Mouse (Mus musculus) heart, postnatal 4 days (tissue): Measurements from ENCODE around the gene Kctd6. TPM values are rescaled to one million over a fixed set of nuclear protein-coding genes. Genes with fewer than 3 reads are reported as not detected.

Experiments used
- DNase-seq: peaks from one replicate; pipeline ENCODE4 v3.0.0; 2021
- total RNA-seq, 2 experiments: library from RNA; stranded (reverse); gene quantifications; 2 replicates each; pipeline ENCODE4 v1.2.3; 2021

Gene Kctd6
- total RNA-seq, result 10 to 100 TPM; 13.2 to 14.1 TPM

DNA sequence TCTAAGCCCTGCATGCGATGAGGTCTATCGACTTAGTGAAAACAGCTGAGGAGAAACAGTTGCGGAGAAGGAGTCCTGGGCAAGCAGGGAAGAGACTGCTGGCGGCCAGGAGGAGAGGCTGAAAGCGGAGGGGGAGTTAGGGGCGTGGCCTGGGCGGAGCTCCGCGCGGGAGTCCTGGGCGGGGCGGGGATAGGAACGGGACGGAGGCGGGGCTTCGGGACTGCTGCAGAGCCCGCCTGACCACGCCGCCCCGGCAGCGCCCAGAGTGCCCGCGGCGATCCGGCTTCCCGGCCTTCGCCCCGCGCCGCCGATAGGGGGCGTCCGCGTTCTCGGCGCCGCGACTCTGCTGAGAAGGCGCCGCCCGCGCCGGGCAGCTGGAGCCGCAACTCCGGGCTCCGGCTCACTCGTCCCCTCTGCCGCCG, at the start of gene Kctd6:
Gene Kctd6, plus strand, starts transcription at position 338 of the 422 bp plus-strand sequence.
- DNase-seq, result peak; percentile 100

DNA sequence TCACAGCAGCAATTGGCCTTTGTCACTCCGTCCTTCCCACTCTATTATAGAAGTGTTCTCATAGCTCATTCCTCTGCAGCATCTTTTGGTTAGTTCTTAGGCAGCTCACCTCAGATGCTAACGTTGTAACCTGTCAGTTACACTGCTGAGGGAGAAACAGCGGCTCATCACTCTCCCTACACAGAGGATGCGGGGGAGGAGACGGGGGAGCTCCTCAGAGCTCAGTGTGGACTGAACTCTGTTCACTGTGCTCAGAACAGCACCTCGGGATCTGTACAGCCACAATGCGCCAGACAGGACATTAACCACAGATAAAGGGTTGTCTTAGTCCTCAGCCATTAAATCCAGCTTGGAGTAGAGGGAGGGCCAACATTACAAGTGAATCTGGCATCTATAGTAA, 49.5 kb upstream of the Kctd6 start:
- no peak for DNase-seq

DNA sequence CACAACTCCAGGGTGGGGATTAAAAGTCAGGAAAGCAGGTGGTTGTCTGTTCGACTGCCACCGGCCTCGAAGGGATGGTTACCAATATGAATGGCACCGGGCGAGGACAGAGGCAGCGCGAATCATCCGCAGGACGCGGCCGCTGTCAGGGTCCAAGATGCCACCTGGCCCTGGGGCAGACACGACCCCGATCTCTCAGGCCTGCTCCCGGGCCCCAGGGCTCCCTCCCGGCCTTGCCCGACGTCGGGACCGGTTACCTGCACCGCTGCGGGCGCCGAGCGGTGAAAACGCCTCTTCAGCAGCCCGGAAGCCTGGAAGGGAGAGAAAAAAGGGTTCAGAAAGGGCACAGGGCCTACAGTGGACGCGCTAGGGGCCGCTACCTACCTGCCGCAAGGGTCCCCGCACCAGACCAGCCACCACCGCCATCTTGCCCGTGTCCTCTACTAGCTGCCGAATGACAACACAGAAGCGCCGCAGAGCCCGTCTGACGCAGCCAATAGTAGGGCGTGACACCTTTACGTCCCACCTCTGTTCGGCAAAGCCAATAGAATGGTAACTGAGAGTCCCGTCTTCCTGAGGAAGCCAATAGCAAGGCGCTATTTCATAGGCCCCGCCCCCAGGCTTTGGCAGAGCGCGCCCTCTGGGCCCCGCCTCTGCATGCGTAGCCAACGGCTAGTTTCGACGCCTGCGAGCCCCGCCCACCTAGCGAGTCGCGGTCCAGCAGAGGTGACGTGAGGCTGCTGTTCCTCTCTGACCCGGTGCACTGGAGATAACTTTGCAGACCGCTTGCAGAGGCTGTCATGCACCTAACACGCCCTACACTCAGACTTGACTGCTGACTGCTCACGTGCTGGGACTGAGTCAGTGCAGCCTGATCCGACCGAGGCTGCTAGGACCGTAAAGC, 41.2 kb upstream of the Kctd6 start, which contains the start of gene Pdhb:
Gene Pdhb, minus strand, starts transcription at position 519 of the 904 bp plus-strand sequence.
- peak; percentile 99 for DNase-seq

DNA sequence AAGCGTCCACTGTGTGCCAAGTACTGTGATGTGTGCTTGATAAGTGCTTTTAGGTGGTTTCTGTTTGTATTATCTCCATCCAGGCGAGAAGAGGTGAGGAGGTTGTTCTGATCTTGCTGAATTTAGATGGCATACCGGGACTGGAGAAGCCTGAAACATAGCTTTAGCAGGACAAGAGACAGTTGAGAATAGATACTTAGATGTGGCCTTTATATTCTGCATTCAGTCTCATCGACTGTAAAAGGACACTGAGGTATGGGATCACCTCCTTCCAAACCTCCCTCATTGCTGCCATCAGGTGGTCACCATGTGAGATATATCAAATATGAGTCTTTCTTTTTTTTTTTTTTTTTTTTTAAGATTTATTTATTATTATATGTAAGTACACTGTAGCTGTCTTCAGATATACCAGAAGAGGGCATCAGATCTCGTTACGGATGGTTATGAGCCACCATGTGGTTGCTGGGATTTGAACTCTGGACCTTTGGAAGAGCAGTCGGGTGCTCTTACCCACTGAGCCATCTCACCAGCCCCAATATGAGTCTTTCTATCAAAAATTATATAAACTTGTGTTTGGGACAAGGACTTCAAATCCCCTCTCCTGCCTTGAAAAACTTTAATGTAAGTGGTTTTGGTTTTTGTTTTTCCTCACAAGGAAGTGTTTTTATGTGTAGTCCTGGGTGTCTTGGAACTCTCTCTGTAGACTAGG, 40.2 kb upstream of the Kctd6 start:
- DNase-seq, result peak; percentile 23

DNA sequence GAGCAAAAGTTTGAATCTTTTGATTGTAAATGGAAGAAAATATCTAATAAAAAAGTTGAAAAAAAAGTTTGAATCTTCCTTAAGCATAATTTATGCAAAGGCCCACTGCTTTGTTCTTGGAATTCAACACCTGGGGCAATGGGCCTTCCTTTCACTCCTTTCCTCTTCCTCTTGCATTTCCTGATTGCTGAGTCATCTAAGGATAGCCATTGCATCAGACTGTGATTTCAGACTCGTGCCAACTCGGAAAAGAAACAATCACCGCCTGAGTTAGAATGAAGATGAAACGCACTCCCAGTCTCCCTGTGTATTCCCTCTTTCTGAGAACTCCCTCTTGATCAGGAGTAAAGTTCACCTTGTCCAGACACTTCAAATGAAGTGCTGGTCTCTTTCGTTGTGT, 39.3 kb upstream of the Kctd6 start:
- DNase-seq, result no peak

DNA sequence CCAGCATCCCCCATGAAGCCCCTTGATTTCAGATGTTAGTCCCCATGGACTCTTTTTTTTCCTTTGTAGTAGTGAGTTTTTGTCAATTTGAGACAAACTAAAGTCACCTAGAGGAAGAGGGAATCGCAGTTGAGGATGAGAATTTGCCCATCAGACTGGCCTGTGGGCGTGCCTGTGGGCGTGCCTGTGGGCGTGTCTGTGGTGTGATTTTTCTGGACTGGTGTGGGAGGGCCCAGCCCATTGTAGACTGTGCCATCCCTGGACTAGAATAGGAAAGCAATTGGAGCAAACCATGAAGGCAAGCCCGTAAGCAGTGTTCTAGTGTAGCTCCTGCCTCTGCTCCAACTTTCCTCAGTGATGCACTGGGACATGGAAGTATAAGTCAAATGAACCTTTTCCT, 37.7 kb upstream of the Kctd6 start:
- DNase-seq, result no peak

DNA sequence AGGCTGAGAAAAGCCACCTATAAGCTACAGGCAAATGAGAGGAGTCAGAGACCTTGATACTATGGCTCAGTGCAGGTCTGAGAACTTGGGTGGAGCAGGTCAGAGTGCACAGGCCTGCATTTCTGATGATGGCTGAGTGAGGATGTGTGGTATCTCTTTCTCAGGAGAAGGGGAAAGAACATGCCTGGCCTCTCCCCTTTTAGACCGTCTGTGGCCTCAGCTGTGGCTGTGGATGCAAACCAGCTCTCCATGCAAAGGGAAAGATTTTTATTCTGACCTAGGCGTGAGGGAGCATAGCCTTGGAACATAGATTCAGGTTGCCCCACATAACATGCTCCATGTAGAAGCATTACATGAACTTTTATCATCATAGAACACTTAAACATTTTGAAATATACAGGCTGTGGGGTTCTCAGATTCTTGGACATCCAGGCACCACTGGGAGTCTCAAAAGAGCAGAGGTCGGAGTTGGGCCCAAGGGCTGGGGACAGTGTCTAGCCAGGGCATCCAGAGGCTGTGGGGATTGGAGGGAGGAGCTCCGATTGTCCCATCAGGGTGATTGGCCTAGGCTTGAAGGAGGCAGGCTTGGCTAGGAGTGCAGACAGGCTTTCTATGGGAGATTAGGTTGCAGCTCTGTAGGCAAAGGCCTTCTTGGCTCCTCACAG, 33.4 kb upstream of the Kctd6 start:
- DNase-seq, result no peak

DNA sequence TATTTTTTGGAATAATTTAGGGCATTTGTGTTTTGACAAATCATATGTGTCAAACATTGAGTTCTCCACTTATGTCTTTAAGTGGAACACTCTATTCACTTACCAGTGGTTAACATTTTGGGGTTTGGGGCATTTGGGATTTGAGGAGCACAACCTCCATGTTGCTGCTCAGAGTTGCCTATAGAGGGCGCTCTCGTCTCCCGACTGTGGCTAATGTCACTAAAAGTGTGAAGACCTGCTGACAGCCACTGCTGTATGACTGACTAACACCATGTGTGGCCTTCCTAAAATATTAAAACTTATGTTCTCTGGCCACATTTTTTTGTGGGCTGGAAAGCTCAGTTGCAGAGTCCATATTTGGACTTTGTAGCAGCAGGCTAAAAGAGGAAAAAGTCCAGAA, 30.6 kb upstream of the Kctd6 start:
- DNase-seq, result no peak

DNA sequence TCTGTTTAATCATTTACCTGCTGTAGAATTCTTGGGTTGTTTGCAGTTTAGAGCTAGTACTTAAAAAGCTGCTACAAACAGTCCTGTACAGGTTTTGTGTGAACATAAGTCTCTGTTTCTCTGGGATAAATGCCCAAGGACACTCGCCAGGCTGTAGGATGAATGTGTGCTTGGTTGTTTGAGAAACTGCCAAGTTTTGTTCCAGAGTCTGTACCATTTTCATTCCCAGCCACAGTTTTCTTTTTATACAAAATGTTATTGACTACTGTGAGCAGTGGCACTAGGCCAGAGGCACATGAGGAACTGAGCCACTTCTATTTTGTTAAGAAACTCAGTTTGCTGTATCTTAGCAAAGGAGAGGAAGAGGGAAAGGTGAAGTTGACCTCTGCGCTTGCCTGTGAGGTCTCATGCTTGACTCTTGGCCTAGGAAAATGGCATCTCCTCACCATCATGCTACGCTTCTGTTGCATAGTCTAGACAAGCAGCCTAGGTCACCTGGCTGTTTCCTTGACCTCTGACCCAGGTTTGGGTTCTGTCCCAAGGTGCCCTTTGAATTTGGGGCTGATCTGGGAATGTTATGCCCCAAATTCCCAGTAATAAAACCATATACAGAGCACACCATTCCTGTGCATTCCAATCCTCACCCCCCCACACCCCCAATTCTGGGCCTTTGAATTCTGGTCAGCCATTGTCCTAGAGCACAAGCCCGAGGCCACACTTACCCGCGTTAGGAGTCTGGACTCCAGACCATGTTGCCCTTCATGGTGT, 27.5 kb upstream of the Kctd6 start:
- no peak for DNase-seq

DNA sequence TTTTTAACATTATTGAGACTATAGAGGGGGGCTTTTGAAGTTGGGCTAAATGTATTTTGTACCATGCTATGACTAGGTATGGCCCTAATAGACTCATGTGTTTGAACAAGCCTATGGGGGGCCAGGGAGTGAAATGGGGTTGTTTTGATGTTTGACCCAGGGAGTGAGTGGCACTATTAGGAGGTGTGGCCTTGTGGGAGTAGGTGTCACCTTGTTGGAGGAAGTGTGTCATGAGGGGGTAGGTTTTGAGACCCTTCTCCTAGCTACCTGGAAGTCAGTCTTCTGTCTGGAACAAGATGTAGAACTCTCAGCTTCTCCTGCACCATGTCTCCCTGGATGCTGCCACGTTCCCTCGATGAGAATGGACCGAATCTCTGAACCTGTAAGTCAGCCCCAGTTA, 23.4 kb upstream of the Kctd6 start:
- no peak for DNase-seq

DNA sequence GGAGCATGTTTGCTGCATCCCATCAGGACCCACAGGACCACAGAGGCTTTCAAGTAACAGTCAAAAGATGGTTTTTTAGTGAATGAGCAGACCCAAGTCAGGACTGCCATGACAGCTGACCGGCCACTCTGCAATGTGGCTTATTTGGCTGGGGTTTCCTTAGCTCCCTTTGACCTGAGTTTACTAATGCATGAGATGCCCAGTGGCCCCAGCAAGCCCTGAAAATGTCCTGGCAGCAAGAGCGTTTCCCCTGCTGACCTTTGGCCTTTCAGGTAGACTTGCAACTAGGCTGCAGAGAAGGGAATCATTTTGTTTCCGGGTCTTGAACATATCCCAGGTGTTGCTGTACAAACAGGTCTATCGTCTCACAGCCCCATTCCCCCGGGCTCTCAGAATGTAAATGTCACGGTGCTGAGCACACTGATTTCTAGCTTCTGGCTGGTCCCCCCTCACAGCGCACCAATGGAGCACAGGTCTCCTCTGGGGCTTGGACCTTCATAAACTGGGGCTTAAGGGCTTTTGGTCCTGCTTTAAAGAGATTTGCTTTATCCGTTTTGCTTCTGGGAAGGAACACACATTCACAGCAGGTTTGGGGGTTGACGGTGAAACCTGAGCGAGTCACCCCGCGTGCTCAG, 22.5 kb upstream of the Kctd6 start:
- DNase-seq, result no peak

DNA sequence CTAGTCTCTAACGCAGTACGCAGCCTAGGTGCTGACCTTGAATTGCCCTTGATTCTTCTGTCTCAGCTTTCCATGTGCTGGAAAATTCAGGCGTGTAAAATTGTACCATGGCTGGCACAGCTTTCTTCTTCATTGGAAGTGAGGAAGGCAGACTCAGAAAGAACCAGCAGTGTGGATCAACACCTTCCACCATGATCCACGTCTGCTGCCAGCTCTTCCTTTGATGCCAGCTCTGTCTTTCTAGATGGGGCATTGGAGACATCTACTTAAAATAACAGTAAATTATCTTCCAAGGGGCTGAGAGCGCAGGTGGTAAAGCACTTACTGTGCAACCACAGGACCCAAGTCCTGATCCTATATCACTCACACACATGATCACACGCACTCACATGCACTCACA, 21.2 kb upstream of the Kctd6 start:
- DNase-seq, result no peak

DNA sequence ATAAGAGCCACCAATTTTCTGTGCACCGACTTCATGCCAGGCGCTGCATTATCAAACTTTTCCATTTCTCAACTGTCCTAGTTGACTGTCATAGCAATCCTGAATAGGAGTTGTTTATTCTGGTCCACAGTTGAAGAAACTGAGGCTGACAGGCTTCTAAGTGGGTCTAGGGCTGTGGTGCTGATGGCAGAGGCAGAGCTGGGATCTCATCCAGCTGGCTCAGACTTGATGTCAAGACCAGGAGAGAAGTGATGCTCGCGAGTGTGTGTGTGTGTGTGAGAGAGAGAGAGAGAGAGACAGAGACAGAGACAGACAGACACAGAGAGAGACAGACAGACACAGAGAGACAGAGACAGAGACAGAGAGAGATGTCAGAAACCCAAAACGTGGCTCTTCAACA, 13.2 kb upstream of the Kctd6 start:
- no peak for DNase-seq

DNA sequence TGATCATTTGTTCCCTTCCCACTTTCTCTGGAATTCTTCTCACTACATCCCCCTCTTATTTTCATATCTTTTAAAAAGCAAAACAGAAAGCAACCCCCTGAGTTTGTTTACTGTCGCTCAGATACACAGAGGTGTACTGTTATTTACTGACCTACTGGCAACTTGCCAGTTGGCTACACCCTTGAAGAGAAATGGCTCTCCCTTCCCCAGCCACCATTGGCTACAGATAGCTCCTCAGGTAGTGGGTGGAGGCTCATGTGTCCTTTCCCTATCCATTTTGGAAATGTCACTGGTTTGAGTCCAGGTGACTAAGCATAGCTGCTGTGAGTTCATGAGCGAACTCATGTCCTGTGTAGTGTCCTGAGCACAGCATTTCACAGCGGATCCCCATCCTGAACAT, 12.2 kb upstream of the Kctd6 start:
- no peak for DNase-seq

DNA sequence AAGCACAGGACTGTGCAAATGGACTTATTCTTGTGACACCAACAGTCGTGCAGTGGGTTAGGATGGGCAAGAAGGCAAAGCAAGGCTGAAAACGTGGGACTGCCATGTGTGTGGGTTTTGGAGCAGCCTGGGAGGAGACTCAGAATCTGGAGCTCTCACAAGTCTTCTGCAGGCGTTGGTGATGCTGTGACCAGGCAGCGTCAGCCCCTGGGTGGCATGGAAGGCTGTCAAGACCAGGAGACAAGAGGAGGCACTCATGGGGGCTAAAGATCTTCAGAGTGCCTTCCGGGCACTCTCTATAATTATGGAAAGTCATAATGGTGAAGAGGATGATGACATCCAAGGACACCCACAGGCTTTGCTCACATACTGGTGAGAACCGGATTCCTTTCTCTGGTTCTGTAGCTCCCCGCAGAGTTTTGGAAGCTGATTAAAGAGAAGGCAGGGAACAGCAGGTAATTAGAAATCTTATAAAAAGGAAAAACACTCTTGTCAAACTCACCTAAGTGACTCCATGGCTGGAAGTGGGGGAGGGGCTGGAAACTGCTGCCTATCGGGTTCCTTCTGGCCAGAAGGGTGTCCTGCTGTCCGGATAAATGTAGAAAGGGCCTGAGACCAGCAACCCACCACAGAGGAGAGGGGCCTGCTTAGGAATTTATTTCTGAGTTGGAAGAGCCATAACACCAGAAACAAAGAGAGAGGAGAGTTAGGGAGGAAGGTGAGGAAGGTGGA, 7.6 kb upstream of the Kctd6 start:
- no peak for DNase-seq

DNA sequence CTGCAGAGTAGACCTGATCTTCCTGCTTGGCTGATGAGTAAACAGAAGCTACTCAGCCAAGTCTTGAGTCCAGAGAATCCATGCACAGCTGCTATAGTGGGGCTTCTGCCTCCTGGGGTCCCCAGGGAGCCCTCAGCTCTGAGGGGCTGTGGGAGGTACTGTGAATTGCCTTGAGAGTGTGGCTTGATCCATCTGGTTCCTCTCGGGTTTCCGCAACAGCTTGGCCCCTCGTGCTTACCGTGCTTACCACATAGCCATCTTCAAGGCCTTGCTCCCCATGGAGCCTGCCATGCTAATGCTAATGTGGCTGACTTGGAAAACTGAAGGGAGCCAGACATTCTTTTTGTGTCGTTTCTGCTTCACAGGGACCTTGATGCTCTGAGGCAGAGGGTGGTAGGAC, 6.8 kb upstream of the Kctd6 start:
- no peak for DNase-seq

DNA sequence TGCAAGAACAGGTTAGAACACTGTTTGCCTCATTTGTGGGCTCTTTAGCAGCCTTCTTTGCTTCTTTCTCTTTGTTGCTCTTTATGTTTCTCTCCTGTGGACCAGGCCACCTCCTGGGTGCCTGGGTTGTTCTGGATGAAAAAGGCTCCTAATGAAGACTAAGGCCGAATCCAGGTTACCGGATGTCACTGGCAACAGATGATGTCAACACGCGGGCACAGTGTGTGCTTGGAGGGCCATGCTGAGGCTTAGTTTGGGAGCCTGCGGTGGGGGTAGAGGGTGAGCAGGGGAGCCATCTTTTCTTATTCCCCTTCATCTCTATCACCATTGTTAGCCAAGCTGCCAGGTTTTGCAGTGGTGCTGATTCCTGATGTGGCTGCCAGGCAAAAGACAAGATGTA, 6.4 kb upstream of the Kctd6 start:
- DNase-seq, result no peak

DNA sequence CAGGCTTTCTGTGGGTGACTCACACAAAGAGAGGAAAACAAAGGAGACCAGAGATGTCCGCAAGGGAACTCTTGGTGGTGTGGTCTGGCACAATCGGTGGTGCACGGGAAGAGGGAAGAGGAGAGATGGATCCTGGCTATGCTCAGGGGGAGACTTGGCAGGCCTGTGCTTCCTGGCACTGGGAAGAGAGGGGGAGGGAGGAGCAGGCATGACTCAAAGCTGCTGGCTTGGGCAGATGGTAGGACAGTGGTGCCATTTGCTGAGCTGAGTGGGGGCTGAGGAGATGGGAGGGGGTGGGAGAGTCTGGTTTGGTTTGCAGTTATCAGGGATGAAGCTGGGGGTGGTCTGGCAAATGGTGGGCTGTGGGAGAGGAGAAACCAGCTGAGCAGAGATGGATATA, 5.1 kb upstream of the Kctd6 start:
- DNase-seq, result peak; percentile 30

DNA sequence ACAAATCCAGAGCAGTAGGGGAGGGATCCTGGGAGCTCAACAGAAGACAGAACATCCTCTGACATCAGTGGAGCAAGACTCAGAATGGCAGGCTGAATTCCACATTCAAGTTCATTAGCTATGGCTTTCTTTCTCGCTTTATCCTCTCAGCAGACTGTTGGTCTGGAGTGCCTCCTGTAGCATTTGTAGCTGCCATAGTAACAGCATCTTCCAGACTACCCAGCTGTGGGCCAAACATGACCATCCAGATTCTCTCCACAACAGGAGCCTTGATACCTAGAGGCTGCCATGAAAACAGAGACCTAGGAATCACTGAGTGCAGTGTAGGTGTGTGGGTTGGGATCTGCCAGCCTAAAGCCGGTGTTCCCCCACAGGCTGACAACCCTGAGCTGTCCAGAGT, 4.0 kb upstream of the Kctd6 start:
- DNase-seq, result no peak

DNA sequence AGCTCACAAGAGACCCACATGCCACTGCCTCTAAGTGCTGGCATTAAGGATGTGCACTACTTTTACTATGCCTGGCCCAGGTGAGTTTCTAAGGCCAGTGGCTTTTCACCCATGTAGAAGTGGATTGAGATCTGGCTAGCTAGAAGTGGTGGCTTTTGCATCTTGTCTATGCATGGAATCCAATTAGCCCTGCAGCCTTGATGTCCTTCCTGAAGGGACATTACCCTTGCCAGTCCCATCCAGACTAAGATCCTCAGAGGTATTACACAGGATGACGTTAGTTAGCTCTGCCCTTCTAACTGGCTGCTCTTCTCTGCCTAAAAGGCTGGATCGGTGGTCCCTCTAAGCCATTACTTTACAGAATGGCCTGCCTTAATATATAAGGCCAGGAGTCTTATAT, 944 bp upstream of the Kctd6 start:
- no peak for DNase-seq
